Mouse (Mus musculus) liver, embryonic 16.5 days (tissue): ENCODE measurements around the gene Mgst1. TPM values are rescaled to one million over a fixed set of nuclear protein-coding genes. Genes with fewer than 3 reads are reported as not detected.

Source experiments
- ATAC-seq: fragments of 200-750 bp; cut with Nextera tagmentation; 2 replicates; pipeline ENCODE4 v1.8.0; 2017; ENCODE audit warnings: low read depth, mild to moderate bottlenecking, moderate number of reproducible peaks, moderate library complexity
- H3K27ac ChIP-seq: fragments of 300-500 bp; sonication (generic); 2 replicates; pipeline ENCODE4 v1.5.1; 2014; ENCODE audit warnings: mild to moderate bottlenecking, low read length
- H3K27me3 ChIP-seq: fragments of 300-500 bp; sonication (generic); 2 replicates; pipeline ENCODE4 v1.6.1; 2014; ENCODE audit warnings: low read depth, low read length, mixed read lengths; ENCODE audit not compliant: control insufficient read depth, insufficient read depth
- H3K36me3 ChIP-seq: fragments of 300-500 bp; sonication (generic); 2 replicates; pipeline ENCODE4 v1.6.1; 2014; ENCODE audit warnings: mild to moderate bottlenecking; ENCODE audit not compliant: control insufficient read depth, insufficient read depth
- H3K4me1 ChIP-seq: fragments of 300-500 bp; sonication (generic); 2 replicates; pipeline ENCODE4 v1.6.1; 2014; ENCODE audit warnings: low read depth, low read length, mixed read lengths; ENCODE audit not compliant: control insufficient read depth
- H3K4me2 ChIP-seq: fragments of 300-500 bp; sonication (generic); 2 replicates; pipeline ENCODE4 v1.6.1; 2014; ENCODE audit warnings: low read depth, low read length, mixed read lengths
- H3K4me3 ChIP-seq: fragments of 300-500 bp; sonication (generic); 2 replicates; pipeline ENCODE4 v1.5.1; 2014; ENCODE audit warnings: low read depth, mild to moderate bottlenecking, low read length
- H3K9ac ChIP-seq: fragments of 300-500 bp; sonication (generic); 2 replicates; pipeline ENCODE4 v1.6.1; 2014; ENCODE audit warnings: low read depth, low read length
- H3K9me3 ChIP-seq: fragments of 300-500 bp; sonication (generic); replicated peaks from 2 replicates; pipeline ENCODE4 v1.6.1; 2016; ENCODE audit warnings: low read length; ENCODE audit not compliant: control insufficient read depth
- WGBS: fragments of 180-500 bp; shearing (Covaris S2); extraction: QIAGEN DNeasy Blood & Tissue Kit; methylation state at CpG from one replicate; pipeline ENCODE4 v1.1.7; 2014; ENCODE audit not compliant: insufficient replicate concordance; 5-methylcytosine and 5-hydroxymethylcytosine counted together
- polyA plus RNA-seq: library from polyadenylated mRNA; unstranded; fragments of >200 nt; fragmentation: Nextera tagmentation; extraction: Ambion mirVana; gene quantifications from 2 replicates; pipeline ENCODE4 v1.2.1, GENCODE M21; 2015

The Mgst1 gene
- 488 and 536 TPM in 2 replicates for polyA plus RNA-seq

DNA sequence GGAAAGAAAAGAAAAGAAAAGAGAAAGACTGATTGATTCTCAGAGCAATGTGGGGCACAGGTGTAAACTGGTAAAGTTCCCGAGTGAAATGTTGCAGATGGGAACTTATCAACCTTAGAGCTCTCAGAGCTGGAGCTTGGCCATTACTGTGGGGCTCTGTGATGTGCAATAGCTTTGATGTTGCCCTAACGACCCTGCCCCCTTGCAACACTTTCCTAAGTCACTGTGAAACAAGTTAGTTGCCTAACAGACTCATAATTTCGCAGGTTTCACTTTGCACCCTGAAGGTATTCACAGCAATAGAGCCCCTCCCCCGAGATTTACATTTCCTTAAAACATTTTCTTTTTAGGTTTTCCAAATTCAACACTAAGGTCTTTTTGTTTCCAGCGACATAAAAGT, at the start of gene Mgst1:
TSS of gene Mgst1 (plus strand) at position 387 of the 400 bp plus-strand sequence.
- peak within 1 kb of the TSS; percentile 59 for H3K4me3 ChIP-seq
- H3K9ac ChIP-seq: peak within 1 kb of the TSS; percentile 50
- under 1% methylated on average over 5 of the region's 5 CpGs for WGBS
- H3K36me3 ChIP-seq: no peaks in the 10 kb centered on the region
- peak within 1 kb of the TSS; percentile 39 for H3K4me2 ChIP-seq
- H3K27ac ChIP-seq: peak within 1 kb of the TSS; percentile 82
- H3K27me3 ChIP-seq: no peaks in the 10 kb centered on the region
- no peaks in the 10 kb centered on the region; the same call in 1 of the 2 replicates for H3K4me1 ChIP-seq
- peak; percentile 78 for ATAC-seq
- no peaks in the 10 kb centered on the region for H3K9me3 ChIP-seq

DNA sequence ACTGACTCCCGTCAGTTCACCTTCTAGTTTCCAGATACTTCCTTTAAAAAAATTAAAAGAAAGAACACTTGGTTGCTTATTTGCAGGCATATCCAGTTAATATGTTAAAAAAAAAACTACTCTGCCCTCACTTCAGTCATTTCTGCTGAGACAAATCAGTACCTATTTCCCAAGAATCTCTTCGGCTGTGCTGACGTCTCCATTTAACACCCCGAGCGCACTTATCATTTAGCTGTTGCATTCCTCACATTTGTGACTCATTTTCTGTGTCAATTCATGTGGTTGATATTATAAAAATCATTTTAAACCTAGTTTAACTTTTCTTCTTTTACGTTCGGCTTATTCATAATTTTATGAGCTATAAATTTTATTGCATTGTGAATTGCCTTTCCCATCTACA, 47.7 kb upstream of the Mgst1 start:
- ATAC-seq: no peak
- no peak overlapping the region for H3K4me2 ChIP-seq
- no peaks in the 10 kb centered on the region for H3K9me3 ChIP-seq
- no peak overlapping the region for H3K4me3 ChIP-seq
- H3K4me1 ChIP-seq: no peaks in the 10 kb centered on the region
- no peak overlapping the region for H3K27ac ChIP-seq
- WGBS: 76% methylated on average over 7 of the region's 7 CpGs
- H3K27me3 ChIP-seq: no peaks in the 10 kb centered on the region
- H3K36me3 ChIP-seq: no peaks in the 10 kb centered on the region
- H3K9ac ChIP-seq: no peak overlapping the region

DNA sequence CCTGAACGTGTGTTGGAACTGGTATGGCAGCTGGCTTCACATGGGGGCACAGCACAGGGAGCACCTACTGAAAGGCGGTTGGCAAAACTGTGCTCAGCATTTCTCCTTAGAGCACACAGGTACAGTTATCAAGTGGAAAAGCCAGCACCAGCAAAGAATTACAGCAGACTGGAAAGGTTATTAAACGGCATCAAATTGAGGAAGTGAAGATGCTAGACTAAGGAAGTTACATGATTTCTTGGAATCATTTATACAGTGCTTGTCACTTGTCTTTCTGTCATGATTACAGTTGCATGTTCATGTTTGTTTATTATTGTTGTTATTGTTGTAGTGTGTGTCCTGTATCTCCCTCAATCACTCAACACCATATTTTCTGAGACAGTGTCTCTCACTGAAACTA, 45.1 kb upstream of the Mgst1 start:
- no peak overlapping the region for H3K4me3 ChIP-seq
- ATAC-seq: no peak
- H3K4me2 ChIP-seq: no peak overlapping the region
- no peaks in the 10 kb centered on the region for H3K36me3 ChIP-seq
- H3K27me3 ChIP-seq: no peaks in the 10 kb centered on the region
- H3K9ac ChIP-seq: no peak overlapping the region
- no peaks in the 10 kb centered on the region for H3K9me3 ChIP-seq
- 39% methylated on average over 3 of the region's 3 CpGs for WGBS
- H3K4me1 ChIP-seq: no peaks in the 10 kb centered on the region
- H3K27ac ChIP-seq: no peak overlapping the region

DNA sequence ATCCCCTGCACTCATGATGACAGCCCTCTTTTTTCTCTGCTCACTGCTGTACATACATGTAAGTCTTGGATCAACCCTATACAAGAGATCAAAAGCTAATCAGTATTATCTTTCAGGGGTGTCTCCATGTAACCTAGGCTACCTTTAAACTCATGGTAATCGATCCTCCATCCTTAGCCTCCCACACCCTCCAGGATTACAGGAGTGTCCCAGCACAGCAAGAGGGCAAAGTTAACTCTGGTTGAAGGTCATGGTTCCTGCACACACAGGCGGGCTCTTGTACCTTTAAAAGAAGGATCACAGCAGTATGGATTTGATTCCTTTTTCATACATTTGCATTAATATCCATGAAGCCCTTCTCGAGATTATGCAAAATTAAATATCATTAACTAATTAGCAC, 40.5 kb upstream of the Mgst1 start:
- Histone ChIP-seq H3K4me3 (no peak overlapping the region), H3K27me3 (no peaks in the 10 kb centered on the region), H3K4me2 (no peak overlapping the region), H3K27ac (no peak overlapping the region), H3K9ac (no peak overlapping the region), H3K36me3 (no peaks in the 10 kb centered on the region), H3K4me1 (no peaks in the 10 kb centered on the region), H3K9me3 (no peaks in the 10 kb centered on the region)
- ATAC-seq: peak; percentile 64; the same call in 1 of the 2 replicates
- WGBS: 46% methylated on average over 3 of the region's 3 CpGs

DNA sequence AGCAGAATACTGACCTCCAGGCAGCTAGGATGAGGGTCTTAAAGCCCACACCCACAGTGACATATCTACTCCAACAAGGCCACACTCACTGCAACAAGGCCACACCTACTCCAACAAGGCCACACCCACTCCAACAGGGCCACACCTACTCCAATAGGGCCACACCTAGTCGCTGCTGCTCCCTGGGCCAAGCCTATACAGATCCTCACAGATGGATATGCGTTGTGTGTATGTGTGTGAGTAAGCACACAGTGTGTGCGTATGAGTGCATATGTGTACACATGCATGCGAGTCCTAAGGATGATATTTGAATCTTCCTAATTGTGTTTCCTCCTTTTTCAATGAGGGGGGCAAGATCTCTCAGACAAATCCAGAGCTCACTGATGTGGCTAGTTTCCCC, 38.3 kb upstream of the Mgst1 start:
- no peaks in the 10 kb centered on the region for H3K4me1 ChIP-seq
- H3K27ac ChIP-seq: no peak overlapping the region
- no peaks in the 10 kb centered on the region for H3K36me3 ChIP-seq
- WGBS: 62% methylated on average over 4 of the region's 4 CpGs
- no peak overlapping the region for H3K4me2 ChIP-seq
- no peak for ATAC-seq
- H3K27me3 ChIP-seq: no peaks in the 10 kb centered on the region
- no peaks in the 10 kb centered on the region for H3K9me3 ChIP-seq
- H3K4me3 ChIP-seq: no peak overlapping the region
- no peak overlapping the region for H3K9ac ChIP-seq

DNA sequence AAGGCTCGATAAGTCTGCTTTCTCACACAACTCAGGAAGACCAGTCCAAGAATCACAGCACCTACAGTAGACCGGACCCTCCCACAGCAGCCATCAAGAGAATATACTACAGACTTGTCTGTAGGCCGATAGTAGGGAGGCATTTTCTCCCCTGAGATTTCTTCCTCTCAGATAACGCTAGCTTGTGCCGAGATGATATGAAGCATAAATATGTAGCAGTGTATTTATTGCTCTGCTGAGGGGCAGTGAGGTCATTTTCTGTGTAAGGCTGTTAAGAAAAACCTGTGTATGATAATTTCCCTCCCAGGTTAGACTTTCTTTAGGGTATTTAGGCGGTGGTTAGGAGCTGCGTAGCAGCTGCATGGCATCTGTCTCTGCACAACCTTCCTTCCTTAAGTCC, 37.2 kb upstream of the Mgst1 start:
- Histone ChIP-seq H3K4me2 (no peak overlapping the region), H3K4me1 (no peaks in the 10 kb centered on the region), H3K27me3 (no peaks in the 10 kb centered on the region), H3K9me3 (no peaks in the 10 kb centered on the region), H3K9ac (no peak overlapping the region), H3K27ac (no peak overlapping the region), H3K4me3 (no peak overlapping the region), H3K36me3 (no peaks in the 10 kb centered on the region)
- WGBS: 64% methylated on average over 7 of the region's 7 CpGs
- no peak for ATAC-seq

DNA sequence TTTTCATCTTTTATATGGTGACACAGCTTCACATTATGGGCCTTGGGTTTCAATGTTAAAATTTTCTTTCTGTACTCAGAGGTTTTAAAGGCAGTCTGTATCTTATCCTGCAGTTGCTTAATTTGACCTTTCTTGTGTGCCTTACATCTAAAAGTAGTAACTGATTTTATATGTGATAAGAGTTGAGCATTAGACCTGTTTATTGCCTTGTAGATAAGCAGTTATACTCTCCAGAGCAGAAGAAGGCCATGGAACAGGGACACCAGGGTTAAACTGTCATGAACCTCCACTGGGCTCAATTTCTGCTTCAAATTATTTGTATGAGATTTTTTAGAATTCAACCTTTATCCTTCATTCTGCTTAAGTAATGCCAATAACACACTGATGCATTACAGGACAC, 35.6 kb upstream of the Mgst1 start:
- Histone ChIP-seq H3K27ac (no peak overlapping the region), H3K4me2 (no peak overlapping the region), H3K9ac (no peak overlapping the region), H3K4me1 (no peaks in the 10 kb centered on the region), H3K27me3 (no peaks in the 10 kb centered on the region), H3K9me3 (no peaks in the 10 kb centered on the region), H3K4me3 (no peak overlapping the region), H3K36me3 (no peaks in the 10 kb centered on the region)
- ATAC-seq: no peak

DNA sequence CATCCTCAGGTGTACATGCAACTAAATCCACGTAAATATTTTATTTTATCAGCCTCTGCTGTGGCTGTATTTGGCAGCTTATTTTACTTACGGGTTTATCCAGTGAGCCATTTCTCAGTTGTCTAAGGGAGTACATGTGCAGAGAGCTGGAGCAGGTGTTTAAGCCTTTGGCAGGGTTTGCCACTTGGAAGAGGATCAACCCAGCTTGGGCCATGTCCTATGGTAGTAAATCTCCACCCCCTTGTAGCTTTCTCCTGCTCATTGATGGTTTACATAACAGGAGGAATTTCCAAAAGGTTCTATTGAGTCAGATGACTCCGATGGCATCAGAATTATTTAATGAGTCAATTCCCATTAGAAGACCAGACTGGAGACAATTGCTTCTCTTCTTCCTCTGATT, 22.6 kb upstream of the Mgst1 start:
- WGBS: 59% methylated on average over 3 of the region's 3 CpGs
- no peak overlapping the region for H3K4me2 ChIP-seq
- H3K4me3 ChIP-seq: no peak overlapping the region
- no peak for ATAC-seq
- H3K27ac ChIP-seq: no peak overlapping the region
- no peaks in the 10 kb centered on the region for H3K9me3 ChIP-seq
- no peaks in the 10 kb centered on the region for H3K36me3 ChIP-seq
- H3K27me3 ChIP-seq: no peaks in the 10 kb centered on the region
- H3K9ac ChIP-seq: no peak overlapping the region
- H3K4me1 ChIP-seq: no peaks in the 10 kb centered on the region

DNA sequence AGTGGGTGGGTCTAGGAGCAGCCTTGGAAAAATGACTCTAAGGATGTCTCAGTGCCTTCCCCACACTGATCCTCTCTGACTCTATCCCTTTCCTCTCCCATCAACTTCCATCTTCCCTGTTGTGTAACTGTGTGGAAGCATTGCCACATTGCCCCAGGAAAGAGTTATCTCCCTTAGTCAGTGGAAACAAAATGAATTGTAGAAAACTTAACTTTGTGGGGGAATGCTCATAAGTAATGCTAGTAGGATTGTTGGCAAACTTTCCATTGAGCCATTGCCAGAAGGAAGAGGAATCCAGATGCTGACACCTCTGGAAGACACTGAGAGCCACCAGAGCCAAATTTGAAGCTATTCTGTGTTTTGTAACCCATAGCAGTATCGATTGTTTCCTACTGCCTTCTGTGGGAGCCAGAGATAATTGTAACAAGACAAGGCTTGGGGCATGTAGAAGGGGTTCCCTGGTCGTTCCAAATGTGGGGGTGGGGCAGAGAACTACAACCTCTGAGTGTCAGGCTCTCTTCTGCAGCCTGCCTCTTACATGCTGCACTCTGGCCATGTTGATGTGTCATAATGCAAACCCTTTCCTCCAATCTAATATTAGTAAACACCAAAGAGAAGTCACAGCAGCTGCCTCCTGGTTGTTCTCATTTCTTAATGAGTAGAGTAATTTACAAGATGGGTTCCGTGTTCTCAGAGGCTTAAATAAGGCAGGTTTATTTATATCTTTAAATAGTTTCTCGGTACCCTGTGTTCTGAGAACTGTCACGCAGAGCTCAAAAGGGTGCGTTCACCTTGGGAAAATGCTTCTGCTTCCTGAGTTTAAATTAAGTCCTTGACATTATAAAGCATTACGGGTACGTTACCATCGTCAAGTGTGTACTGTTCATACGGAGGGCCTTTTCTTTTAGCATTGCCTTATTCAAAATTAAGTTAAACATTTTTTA, 11.5 kb upstream of the Mgst1 start:
- Histone ChIP-seq H3K4me3 (no peak overlapping the region), H3K36me3 (no peaks in the 10 kb centered on the region), H3K27ac (no peak overlapping the region), H3K9me3 (no peaks in the 10 kb centered on the region), H3K27me3 (no peaks in the 10 kb centered on the region), H3K9ac (no peak overlapping the region), H3K4me1 (no peaks in the 10 kb centered on the region), H3K4me2 (no peak overlapping the region)
- WGBS: 67% methylated on average over 10 of the region's 10 CpGs
- no peak for ATAC-seq
